Mouse (Mus musculus): Measurements from ENCODE around the gene Gm20388.

Gene Gm20388

DNA sequence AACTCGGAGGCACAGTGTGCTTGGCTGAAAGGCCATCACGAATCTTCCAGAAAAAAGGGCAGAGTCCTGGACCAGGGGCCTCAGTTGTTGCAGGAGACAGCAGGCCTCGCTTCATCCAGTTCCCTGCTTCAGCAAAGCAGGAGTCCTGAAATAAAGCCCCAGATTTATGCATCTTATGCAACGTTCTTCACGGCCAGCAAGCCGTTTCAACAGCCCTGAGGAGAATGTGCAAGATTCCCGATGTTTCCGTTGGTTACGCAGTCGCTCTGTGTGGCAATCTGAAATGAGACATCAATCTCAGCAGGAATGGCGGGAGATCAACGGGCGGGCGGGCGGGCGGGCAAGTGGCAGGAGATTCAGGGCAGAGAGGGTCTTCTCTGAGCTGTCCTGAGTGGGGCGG is 830.4 kb downstream of the Gm20388 start:
- no peak for DNase-seq

DNA sequence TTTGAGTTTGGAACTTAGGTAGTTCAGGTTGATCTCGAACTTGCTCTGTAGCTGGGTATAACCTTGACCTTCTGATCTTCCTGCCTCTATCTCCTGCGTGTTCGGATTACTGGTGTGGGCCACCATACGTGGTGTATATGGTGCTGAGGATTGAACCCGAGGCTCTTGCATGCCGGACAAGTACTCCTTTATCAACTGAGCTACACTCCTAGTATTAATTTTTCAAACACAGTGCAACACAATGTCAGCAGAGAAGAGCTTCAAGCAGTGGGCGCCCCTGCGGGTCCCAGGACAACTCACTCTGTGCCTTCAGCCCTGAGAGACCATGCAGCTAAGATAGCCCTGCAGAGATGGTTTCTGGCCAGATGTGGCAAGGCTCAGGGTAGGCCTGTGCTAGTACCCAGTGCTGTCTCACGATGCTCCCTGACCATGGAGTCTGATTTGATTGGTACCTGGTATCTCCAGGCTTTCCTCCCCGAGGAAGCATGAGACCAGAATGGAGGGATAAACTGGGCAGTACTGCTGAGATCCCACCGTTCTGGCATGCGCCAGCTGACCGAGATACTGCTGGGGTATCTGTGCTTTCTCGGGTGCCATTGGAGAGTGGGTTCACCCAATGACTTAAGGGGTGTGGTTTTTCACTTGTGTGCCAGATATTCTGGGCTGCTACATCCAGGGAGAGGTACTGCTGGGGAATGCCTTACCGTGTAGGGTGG is 831.3 kb downstream of the Gm20388 start:
- no peak for DNase-seq

DNA sequence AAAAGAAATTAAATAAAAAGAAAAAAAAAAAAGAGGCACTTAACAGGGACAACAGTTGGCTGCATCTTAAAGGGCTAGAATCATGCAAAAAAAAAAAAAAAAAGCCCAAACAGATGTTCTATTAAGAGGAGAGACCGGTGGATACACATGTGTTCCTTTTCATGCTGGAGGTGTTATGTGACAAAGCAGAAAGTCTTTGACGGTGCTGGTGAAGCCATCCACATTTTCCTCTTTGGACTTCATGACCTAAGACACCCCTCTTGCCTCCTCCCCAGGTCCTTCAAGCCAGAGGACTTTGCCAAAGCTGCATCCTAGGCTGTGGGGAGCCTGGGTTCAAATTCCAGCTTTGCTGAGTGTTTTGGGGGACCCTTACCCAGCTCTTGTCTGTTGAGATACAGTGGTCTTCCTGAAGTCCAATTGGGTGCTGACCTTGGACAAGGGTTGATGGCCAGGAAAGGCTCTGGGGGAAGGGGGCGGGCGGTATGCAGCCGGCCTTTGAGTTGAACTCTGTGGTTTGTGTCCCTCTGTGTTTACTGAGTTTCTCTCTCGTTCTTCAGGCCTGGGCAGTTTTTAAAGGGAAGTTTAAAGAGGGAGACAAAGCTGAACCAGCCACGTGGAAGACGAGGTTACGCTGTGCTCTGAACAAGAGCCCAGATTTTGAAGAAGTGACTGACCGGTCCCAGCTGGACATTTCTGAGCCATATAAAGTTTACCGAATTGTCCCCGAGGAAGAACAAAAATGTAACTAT is 832.7 kb downstream of the Gm20388 start:
- DNase-seq, result no peak

DNA sequence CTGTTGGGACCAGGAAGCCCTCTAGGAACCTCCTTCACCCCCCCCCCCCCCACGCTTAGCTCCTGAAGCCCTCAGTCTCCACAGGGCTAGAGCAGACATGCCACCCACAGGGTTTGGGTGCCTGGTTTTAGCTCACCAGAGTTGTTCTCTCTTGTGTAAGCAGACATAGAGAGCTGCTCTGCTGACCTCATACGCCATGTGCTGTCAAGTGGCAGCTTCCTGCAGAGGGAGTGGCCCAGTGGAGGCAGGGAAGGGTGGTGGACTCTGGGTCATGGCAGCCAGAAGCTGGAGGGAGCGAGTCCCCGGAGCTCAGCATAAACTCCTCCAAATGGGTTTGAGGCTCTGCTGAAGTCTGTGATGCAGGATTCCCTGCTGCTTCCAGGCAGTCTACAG is 833.3 kb downstream of the Gm20388 start:
- no peak for DNase-seq

DNA sequence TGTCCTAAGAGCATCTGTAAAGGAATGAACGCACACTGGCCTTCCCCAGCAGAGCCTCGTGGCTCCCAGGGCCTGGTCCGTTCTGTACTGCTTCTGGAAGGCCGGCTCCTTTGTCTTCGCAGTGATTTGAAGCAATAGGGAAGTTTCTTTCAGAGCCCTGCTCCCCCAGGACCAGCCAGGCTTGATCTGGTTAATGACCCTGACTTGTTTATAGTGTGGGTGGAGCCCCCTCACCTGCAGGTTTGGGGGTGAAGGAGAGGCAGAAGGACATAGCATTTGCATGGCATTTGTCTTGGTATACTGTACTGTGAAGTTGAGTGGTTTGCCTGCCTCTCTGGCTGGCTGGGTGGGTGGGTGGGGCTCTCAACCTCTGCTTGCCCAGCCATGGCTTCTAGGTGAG is 833.8 kb downstream of the Gm20388 start:
- DNase-seq, result no peak

DNA sequence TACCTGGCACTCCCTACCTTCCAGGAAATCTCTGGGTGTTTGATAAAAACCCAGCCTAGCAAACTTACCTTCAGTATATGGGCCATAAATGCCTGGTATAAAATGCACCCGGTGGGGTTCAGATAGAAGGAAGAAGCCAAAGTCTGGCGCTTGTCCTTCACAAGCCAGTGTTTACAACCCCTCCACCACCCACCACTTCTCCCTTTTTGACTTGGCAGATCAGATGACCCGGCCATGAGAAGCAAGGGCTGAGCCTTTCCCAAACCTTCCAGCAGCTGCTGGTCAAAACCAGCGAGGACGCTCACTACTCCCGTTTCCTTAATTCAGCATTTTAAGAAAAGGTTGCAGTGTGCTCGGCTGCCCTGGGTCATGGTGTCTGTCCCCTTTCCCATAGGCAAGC is 834.6 kb downstream of the Gm20388 start:
- DNase-seq, result no peak

DNA sequence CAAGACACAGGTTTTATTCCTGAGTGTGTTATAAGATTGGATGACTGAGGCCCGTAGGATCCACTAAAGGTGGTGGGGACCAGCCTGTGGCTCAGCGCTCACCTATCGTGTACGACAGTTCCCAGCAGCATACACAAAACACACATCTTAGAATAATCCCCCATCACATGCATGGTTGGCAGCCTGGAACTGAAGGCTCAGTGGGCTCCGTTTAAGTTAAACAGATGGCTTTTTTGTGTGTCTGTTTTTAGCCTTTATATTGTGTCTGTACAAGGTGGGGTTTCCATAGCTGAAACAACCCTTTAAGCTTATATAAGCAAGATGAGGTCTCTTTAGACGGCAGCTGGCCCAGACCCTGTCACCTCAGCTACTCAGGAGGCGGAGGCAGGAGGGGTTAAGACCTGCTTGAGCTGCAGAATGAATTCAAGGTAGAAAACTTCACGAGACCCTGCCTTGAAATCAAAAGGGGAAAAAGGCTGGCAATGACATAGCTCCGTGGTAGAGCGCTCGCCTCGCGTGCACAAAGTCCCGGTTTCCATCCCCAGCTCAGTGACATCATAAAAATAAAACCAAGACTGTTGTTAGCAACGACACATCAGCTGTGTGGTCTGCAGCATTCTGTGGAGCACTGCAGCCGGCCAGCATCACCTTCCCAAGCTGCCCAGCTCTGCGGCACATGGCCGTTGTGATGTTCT is 835.5 kb downstream of the Gm20388 start:
- DNase-seq, result no peak

DNA sequence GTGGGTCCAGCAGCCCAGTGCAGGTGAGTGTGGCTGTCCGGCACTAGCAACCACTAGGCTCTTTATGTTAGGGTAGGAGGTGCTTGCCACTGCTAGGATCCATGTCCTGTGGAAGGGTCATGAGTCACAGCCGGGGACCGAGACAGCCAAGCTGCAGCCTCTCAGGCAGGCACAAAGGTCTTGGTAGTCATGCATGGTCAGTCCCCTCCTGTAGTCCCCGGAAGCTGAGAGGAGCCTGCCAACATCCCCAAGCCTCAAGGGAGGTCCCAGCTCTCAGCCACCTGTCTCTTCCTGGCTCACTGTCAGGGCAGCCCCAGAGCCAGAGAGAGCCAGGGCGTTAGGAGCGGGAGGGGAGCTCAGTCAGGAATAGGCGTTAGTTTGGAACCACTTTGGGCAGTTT is 836.6 kb downstream of the Gm20388 start:
- DNase-seq, result peak in 1 of 2 experiments; percentile 27

DNA sequence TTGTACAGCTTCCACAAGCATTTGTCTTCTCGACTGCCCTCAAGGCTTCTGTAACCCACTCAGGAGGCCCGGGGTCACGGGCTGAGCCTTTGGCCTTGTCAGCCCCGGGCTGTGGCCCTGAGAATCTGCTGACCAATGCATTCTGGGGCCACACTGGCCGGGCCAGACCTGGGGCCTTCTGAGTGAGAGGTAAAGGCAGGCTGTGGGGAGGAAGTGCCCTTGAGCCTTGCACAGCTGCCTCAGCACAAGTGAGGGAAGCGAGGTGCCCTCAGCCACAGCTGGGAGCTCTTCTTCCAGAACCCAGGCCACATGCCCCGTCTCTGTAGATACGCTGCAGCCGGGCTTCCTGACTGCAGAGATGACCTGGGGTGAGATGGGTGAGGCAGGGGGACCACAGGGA is 840.0 kb downstream of the Gm20388 start:
- no peak for DNase-seq

DNA sequence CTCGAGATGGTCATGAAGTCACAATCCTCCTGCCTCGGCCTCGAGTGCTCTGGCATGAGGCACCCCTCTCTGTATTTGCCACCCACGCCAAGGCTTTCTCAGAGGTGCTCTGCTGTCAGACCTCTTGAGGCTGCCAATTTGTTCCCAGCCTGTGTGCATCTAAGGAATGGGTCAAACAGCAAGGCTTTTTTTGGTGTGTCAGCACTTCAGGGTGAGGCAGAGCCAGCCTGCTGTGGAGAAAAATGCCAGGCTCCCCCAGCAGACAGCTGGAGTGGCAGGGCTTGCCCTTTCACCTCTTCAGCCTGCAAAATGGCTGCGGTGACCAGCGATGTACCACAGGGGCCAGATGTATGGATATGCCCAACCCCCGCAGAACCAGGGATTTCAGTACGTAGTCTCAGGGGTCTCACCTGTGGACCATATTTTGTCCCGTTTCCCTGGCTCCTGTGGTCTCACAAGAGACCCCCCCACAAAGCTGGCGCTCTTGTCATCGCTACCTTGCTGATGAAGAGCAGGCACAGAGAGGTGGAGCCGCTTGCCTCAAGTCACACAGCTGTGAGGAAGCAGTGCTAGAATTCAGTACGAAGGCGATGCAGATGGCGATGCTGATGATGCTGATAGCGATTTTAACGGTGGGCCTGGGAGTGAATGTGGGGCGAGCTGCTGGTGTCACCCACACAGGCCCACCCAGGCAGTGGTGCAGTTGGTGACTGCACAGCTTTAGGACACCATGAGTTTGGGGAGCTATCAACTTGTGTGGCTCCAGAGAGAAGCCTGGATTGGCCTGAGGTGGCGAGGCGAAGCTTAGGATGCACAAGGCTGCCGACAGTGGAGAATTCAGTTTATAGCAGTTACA is 840.8 kb downstream of the Gm20388 start:
- no peak for DNase-seq

DNA sequence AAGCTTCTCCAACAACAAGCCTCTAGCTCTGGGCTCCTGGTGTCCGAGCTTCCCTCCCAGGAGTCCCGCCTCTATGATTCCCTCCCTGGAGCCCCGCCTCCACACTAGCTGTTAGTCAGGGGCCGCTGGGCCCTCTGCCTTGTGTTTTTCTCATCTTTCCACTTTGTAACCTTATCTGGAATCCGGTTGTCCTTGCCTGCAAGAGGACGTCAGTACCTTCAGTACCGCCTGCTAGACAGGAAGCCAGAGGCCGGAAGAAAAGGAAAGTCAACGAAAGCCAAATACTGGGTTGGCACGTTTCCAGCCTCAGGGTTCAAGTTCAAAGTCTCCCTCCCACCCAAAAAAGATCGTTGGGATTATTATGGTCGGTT is 841.4 kb downstream of the Gm20388 start:
- DNase-seq, result no peak

DNA sequence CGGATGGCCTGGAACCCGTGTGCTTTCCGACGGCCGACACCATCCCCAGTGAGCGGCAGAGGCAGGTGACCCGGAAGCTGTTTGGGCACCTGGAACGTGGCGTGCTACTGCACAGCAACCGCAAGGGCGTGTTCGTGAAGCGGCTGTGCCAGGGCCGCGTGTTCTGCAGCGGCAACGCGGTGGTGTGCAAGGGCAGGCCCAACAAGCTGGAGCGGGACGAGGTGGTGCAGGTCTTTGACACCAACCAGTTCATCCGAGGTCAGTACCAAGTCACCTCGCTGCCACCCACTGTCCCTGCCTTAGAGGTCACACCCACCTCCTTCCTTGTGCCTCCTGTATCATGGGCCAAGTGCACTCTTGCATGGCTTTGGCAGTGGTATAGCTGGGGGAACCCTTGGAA is 842.8 kb downstream of the Gm20388 start:
- no peak for DNase-seq

DNA sequence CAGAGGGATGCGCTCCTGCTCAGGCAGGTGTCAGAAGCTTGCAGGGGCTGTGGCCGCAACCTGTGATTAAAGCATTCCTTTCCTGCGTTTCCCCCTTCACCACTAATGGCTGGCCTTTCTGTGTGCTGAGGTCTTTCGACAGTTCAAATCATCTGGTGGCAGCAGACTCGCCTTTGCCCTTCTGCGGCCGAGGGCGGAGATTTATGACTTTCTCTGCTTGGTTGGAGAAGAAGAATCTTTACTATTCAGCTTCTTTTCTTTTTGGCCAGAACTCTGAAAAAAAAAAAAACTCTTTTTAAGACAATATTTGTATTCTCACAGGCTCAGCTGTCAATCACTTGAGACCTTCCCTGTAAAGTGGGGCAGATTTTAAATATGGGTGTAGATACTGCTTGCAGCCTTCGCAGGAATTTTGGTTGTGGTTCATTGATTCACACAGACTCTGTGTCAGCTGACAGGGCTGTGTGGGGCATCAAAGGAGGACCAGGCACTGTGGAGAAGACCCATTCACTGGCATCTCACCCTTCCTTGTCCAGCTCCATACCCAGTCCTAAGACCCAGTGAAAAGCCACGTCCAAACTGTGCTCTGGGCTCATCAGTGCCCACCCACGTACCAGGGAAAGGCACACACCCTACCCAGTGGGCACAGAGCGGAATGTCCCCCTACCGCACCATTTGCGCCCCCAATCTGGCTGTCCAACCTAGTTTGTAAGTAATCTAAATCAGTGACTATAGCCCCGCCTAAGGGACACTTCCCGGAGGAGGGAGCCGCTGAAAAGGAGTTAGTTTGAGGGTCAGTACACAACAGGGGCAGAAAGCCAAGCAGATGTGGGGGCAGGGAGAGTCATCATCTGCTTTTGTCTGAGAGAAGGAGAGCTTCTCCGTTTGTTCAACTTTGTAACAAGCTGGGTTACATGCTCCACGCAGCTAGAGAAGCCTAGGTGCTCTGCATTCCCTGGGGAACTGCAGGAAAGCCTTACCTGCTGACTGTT is 845.0 kb downstream of the Gm20388 start:
- DNase-seq, result no peak

DNA sequence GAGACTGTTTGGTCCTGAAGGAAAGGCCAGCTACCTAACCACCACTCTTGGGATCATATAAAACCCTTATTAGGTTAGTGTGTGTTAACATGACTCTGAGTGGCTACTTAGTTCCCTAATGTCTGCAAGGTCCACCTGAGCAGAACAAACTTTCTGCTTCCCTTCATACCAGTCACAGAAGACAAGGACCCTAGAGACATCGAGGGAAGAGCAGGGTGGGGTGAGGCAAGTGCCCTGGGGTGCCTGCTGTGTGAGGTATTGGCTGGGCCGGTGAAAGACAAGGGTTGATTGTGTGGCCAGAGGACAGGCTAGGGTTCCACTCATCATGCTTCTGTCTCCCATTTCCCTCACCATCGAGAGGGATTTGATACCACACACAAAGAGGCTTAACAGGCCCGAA is 847.4 kb downstream of the Gm20388 start:
- DNase-seq, result no peak

DNA sequence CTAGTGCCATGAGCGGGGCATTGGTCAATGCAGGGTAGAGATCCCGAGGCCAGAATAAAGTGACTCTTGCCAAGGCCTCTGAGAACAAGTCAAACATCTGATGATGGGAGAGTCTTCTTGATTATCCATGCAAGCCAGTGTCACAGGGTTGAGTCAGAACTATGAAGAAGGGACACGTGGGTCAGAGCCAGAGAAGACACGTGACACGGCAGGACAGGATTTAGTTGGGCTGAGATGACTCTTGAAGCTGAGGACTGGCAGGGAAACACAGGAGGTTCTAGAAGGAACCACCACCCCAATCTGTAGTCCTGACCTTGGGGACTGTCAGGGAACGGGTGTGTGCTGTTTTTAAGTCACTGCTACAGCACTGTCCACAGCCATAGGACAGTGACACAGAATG is 849.2 kb downstream of the Gm20388 start:
- no peak for DNase-seq

DNA sequence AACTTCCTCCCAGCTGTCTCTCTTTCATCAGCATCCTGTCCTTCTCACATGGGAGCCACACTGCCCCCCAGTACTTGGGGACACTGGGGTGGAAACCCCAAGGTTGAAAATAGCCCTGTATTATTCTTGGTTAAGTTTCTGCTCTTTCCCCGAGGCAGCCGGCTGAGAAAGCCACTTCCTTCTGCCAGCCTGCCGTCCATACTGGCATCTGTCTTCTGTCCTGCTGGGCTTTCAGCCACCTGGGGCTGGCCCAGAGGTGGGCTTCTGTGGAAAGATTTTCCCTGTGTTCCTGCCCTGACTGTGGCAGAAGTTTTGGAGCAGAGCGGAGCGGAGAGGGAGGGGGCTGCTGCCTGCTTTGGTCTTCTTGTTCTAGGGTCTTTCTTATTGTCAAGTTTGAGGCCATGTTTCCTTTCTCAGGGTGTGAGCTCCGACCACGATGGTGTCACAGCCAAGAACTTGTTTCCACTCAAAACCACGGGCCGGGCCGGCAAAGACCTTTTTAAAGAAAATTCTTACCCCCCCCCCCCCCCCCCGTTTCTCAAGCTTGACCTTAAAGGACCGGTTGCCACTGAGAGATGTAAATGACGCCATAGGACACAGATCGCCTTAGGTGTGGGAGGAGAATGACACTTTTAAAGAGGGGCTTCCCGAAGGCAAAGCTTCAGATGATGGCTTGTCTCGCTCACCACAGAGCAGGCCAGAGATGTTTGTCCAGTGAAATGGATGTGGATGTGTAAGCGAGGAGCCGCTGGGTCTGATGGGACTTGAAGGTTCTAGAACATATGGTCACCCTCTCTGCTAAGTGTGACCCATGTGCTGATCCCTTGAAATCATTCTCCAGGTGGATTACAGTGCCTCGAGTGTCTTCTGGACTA is 849.9 kb downstream of the Gm20388 start:
- DNase-seq, result no peak

DNA sequence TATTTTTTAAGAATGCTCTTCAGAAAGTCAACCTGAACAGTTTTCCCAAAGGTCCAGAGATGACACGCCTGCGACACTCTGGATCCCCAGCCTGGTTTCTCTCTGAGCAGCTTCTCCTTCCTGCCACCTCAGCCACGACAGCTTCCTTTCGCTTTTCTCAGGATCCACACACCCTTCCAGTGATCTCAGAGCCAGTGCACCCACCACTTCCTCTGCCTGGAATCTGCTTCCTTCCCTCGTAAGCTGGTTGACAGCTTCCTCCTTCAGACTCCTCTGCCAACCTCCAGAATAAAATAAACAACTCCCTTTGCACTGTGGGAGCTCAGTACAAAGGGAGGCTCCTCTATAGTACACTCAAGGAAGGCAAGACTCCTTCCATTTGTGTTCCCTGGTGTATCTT is 852.6 kb downstream of the Gm20388 start:
- no peak for DNase-seq

DNA sequence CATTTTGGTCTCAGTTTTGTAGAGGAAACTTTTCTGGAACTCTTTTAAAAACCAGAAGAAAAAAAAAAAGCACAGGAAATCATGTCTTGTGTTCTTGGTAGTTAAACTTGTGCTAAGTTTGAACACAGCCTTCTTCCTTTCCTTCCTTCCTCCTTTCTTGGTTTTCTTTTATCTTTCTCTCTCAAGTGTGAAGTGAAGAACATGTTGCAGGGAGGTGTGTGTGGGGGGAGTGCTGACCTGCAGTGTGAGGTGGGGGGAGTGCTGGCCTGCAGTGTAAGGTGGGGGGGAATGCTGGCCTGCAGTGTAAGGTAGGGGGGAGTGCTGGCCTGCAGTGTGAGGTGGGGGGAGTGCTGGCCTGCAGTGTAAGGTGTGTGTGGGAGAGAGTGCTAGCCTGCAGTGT is 854.0 kb downstream of the Gm20388 start:
- DNase-seq, result no peak

DNA sequence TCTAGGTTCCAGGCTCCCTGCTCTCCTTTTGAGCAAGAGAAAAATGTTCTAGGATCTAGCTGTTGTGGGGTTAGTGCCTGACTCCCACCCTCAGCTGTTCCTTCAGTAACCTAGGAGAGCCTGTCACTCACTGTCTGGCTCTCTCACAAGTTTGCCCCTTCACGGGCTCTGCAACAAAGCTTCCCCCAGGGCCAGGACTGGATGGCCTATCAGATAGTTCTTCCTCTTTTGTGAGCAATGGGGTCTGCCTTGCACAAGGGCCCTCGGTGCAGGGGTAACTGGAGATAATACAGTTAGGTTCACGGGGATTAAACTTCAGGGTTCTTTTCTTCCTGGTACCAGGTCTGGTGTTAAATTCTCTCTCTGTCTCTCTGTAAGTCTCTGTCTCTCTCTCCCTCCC is 856.0 kb downstream of the Gm20388 start:
- no peak for DNase-seq

DNA sequence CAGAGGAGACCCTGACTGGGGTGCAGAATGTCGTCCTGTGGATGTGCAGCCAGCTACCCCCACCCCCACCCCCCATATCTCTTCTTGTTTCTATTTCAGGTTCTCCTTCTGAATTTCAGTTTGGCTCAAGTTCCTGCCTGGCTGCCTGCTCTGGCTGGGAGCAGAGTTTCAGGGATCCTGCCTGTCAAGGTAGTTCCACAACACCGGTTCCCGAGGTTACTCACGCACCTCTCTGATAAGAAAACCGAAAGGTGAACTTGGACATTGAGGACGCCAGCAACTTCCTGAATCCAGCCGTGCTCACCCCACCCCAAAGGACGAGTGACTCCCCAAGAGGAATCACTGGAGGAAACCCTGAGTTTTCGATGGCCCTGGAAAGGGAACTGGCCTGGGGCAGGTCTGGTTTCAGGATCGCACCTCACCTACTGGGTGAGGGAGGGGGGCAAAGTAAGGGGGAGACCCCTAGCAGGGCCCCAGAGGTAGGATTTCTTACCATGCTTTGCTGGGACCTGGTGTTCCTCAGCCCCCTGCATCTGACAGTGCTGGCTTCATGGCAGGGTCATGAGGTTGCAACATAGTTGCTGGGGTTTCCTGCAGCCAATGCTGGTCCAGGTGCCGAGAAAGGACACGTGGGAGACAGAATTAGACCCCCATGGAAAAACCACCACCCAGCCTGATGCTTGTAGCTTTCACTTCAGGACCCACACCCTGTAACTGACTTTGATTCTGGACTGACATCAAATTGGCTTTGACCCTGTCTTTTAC is 858.0 kb downstream of the Gm20388 start:
- no peak for DNase-seq
